Mouse (Mus musculus): ENCODE results near the gene 6430548M08Rik. TPM values are rescaled to one million over a fixed set of nuclear protein-coding genes. Genes with fewer than 3 reads are reported as not detected.
A peak's percentile ranks its signal among the peaks of the same experiment; 100 is the strongest.

Gene 6430548M08Rik
- polyA plus RNA-seq, 1 experiment: 32.6 TPM

GRCm38 (mm10) chr8:120146051-120146450 is 32.1 kb downstream of the 6430548M08Rik start:
- TF ChIP-seq POLR2A (IDR thresholded peaks at IDR 0.05; ENCODE audit: borderline replicate concordance, extremely low read depth, insufficient read depth, insufficient read length, poor library complexity, severe bottlenecking) (no peak), CTCF (IDR thresholded peaks at IDR 0.05; ENCODE audit: borderline replicate concordance, extremely low read depth, insufficient read depth, insufficient read length) (no peak)
- DNase-seq (ENCODE audit: low read depth): no peak

DNA sequence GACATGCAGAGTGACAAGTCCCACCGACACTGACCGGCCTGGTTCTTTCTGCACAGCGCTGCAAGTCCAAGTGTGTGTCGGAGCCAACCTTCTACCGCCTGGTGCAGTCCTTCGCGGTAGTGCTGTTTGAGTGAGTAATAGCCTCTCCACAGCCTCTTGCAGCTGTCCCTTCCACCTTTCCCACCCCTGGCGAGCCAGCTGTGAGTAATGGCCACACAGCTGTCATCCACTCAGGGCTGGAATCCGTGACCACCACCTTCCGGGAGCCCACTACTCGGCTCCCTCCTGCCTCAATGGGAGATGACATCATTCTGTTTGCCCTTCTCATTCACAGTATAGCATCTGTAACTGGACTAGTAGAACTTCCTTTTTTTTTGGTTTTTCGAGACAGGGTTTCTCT is 36.1 kb downstream of the 6430548M08Rik start:
- no peak for DNase-seq (ENCODE audit: low read depth)
- no peak for TF ChIP-seq CTCF (IDR thresholded peaks at IDR 0.05; ENCODE audit: borderline replicate concordance, extremely low read depth, insufficient read depth, insufficient read length)
- no peak for TF ChIP-seq POLR2A (IDR thresholded peaks at IDR 0.05; ENCODE audit: borderline replicate concordance, extremely low read depth, insufficient read depth, insufficient read length, poor library complexity, severe bottlenecking)

- DNase-seq (ENCODE audit: low read depth): no peak
- TF ChIP-seq CTCF (IDR thresholded peaks at IDR 0.05; ENCODE audit: borderline replicate concordance, extremely low read depth, insufficient read depth, insufficient read length) (no peak), POLR2A (IDR thresholded peaks at IDR 0.05; ENCODE audit: borderline replicate concordance, extremely low read depth, insufficient read depth, insufficient read length, poor library complexity, severe bottlenecking) (no peak)
These were observed 37.2 kb downstream of the 6430548M08Rik start for GRCm38 (mm10) chr8:120151151-120151550.

DNA sequence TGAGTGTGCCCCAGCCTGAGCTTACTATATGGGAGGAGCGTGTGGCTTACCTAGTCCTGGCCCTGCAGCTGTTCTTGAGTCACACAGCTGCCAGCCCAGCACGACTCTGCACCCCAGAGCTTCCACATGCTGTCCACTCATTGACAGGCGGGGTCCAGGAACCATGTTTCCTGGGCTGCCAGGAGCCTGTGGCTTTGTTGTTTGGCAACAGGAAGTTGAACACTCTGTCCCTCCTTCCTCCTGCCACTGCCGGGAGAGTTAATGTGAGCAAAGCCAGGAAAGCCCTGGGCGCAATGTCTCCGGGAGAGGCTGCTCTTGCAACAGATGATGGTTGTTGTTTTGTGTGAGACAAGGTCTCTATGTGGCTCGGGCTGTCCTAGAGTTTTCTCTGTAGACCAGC is 38.7 kb downstream of the 6430548M08Rik start:
- TF ChIP-seq POLR2A (IDR thresholded peaks at IDR 0.05; ENCODE audit: borderline replicate concordance, extremely low read depth, insufficient read depth, insufficient read length, poor library complexity, severe bottlenecking): no peak
- no peak for TF ChIP-seq CTCF (IDR thresholded peaks at IDR 0.05; ENCODE audit: borderline replicate concordance, extremely low read depth, insufficient read depth, insufficient read length)
- DNase-seq (ENCODE audit: low read depth): no peak

DNA sequence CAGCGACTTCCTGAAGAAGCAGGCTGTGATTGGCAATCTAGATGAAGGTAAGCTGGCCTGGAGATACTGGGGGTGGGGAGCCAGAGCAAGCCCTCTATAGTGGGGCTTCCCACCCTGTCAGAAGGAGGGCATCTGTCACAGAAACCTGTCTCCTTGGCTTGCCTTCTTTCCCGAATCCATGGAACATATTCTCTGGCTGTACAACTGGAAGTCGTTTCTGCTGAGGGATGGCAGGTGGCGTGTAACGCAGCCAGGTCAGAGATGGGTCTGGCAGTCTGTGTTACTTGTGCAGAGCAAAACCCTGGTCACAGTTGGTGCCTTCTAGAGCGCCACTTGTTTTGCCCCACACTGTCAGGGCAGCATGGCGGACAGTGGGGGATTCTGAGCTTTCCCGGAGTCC is 46.4 kb downstream of the 6430548M08Rik start:
- no peak for TF ChIP-seq CTCF (IDR thresholded peaks at IDR 0.05; ENCODE audit: borderline replicate concordance, extremely low read depth, insufficient read depth, insufficient read length)
- peak; percentile 54 for DNase-seq (ENCODE audit: low read depth)

DNA sequence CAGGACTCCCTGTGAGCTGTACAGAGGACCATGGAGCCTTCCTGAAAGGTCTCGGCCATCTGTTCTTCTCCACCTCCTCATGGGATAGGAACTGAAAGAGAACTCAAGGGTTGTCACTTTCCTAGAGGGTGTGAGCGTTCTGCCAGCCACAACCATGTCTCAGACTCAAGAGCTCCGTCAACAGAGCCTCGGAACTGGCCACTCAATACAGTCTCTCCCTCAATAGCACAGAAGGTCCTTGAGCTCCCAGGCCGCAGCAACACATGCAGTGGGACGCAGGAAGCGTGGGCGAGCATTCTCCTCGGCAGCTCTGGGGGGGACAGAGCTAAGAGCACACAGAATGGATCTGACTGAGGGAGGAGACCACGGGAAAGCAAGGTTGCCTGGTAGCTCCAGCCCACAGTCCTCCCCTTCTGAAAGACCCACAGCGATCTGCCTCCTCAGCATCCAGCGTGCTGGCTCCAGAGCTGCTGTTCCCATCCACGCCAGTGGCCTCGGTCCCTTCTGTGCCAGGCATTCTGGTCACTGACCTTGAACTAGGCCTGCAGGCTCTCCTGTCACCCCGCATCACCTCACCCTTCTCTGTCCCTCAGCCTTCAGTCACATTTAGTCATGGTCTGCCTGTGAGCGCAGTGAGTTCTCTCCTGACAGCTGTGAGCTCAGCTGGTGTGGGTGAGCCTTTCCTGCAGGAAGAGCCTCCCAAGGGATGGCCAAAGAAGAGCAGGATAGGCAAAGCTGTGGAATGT is 47.9 kb downstream of the 6430548M08Rik start:
- DNase-seq (ENCODE audit: low read depth): no peak
- TF ChIP-seq CTCF (IDR thresholded peaks at IDR 0.05; ENCODE audit: borderline replicate concordance, extremely low read depth, insufficient read depth, insufficient read length) (no peak), POLR2A (IDR thresholded peaks at IDR 0.05; ENCODE audit: borderline replicate concordance, extremely low read depth, insufficient read depth, insufficient read length, poor library complexity, severe bottlenecking) (no peak)

DNA sequence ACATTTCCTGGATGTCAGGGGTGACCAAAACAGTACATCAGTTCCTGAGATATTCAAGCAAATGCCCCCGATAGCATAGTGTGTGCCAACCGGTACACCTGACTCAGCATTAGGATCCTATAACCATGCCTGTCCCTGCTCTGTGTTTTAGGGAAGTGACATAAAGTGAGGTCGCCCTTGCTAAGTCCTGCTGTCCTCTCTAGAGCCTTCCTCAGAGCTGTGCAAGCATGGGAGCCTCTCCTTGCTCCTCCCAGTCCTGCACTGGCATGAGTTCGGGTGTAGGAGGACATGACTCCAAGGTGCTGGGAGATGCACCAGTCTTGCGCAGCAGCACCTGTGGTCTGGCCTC is 48.4 kb downstream of the 6430548M08Rik start:
- TF ChIP-seq POLR2A (IDR thresholded peaks at IDR 0.05; ENCODE audit: borderline replicate concordance, extremely low read depth, insufficient read depth, insufficient read length, poor library complexity, severe bottlenecking): no peak
- TF ChIP-seq CTCF (IDR thresholded peaks at IDR 0.05; ENCODE audit: borderline replicate concordance, extremely low read depth, insufficient read depth, insufficient read length): no peak
- DNase-seq (ENCODE audit: low read depth): no peak

GRCm38 (mm10) chr8:120163376-120163775 is 49.4 kb downstream of the 6430548M08Rik start:
- DNase-seq (ENCODE audit: low read depth): no peak
- TF ChIP-seq CTCF (IDR thresholded peaks at IDR 0.05; ENCODE audit: borderline replicate concordance, extremely low read depth, insufficient read depth, insufficient read length) (no peak), POLR2A (IDR thresholded peaks at IDR 0.05; ENCODE audit: borderline replicate concordance, extremely low read depth, insufficient read depth, insufficient read length, poor library complexity, severe bottlenecking) (no peak)

DNA sequence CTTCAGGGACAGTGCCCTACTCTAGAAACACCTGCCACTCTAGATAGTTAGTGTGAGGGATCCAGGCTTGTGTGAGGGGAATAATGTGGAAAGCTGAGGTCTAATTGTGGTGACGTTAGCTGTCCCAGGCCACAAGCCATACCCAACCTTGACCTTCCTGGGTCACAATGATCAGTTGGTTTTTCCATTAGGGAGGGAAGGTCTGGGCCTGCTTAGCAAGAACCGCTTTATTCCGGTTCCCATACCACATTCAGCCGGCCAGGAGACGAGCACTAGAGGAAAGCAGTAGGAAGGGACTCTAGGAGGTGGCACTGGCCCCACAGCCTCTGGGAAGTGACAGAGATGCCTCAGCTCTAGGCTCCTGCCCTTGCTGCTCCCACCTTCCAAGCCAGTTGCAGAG is 50.1 kb downstream of the 6430548M08Rik start:
- no peak for TF ChIP-seq CTCF (IDR thresholded peaks at IDR 0.05; ENCODE audit: borderline replicate concordance, extremely low read depth, insufficient read depth, insufficient read length)
- TF ChIP-seq POLR2A (IDR thresholded peaks at IDR 0.05; ENCODE audit: borderline replicate concordance, extremely low read depth, insufficient read depth, insufficient read length, poor library complexity, severe bottlenecking): no peak
- DNase-seq (ENCODE audit: low read depth): no peak

- no peak for DNase-seq (ENCODE audit: low read depth)
- TF ChIP-seq POLR2A (IDR thresholded peaks at IDR 0.05; ENCODE audit: borderline replicate concordance, extremely low read depth, insufficient read depth, insufficient read length, poor library complexity, severe bottlenecking) (no peak), CTCF (IDR thresholded peaks at IDR 0.05; ENCODE audit: borderline replicate concordance, extremely low read depth, insufficient read depth, insufficient read length) (no peak)
These were observed 53.2 kb downstream of the 6430548M08Rik start for GRCm38 (mm10) chr8:120167136-120167535.

DNA sequence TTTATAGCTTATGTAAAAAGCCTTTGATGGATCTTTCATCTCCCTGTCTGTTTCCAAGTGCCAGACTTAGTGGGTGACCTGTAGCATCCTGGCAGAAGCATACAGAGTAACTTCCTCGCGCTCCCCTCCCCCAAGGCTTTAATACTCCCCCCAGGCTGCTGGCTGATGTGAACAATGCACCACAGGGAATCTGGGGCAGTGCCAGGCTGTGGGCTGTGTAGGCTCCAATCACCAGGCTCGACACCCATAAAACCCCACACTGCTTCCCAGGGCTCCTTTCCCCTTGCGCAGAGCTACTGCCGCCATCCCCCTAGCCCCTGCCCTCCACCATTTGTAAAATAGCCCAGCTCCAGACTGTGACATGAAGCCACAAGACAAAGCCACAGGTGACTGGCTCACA is 53.9 kb downstream of the 6430548M08Rik start:
- DNase-seq (ENCODE audit: low read depth): peak; percentile 69
- TF ChIP-seq POLR2A (IDR thresholded peaks at IDR 0.05; ENCODE audit: borderline replicate concordance, extremely low read depth, insufficient read depth, insufficient read length, poor library complexity, severe bottlenecking) (no peak), CTCF (IDR thresholded peaks at IDR 0.05; ENCODE audit: borderline replicate concordance, extremely low read depth, insufficient read depth, insufficient read length) (no peak)

- DNase-seq (ENCODE audit: low read depth): no peak
- no peak for TF ChIP-seq CTCF (IDR thresholded peaks at IDR 0.05; ENCODE audit: borderline replicate concordance, extremely low read depth, insufficient read depth, insufficient read length)
- TF ChIP-seq POLR2A (IDR thresholded peaks at IDR 0.05; ENCODE audit: borderline replicate concordance, extremely low read depth, insufficient read depth, insufficient read length, poor library complexity, severe bottlenecking): no peak
These were observed 55.2 kb downstream of the 6430548M08Rik start for GRCm38 (mm10) chr8:120169119-120169518.

Measured in brain, embryonic 14.5 days (tissue).